Mouse (Mus musculus) neural tube, embryonic 11.5 days (tissue): ENCODE results near the gene P2rx3. TPM values are rescaled to one million over a fixed set of nuclear protein-coding genes. Genes with fewer than 3 reads are reported as not detected.

Experiments
- ATAC-seq: fragments of 200-750 bp; cut with Nextera tagmentation; 2 replicates; pipeline ENCODE4 v1.8.0; 2017; ENCODE audit warnings: moderate number of reproducible peaks, mild to moderate bottlenecking, moderate TSS enrichment, moderate library complexity; ENCODE audit not compliant: insufficient read depth, low FRiP score, low TSS enrichment
- DNase-seq: peaks from one replicate; pipeline ENCODE4 v3.0.0-alpha.2; 2015; ENCODE audit warnings: low spot score
- H3K27ac ChIP-seq: fragments of 300-500 bp; sonication (generic); 2 replicates; pipeline ENCODE4 v1.5.1; 2014; ENCODE audit warnings: low read depth, mild to moderate bottlenecking, low read length
- H3K27me3 ChIP-seq: fragments of 300-500 bp; sonication (generic); 2 replicates; pipeline ENCODE4 v1.6.1; 2014; ENCODE audit warnings: mild to moderate bottlenecking, low read length, mixed read lengths; ENCODE audit not compliant: control insufficient read depth, insufficient read depth
- H3K36me3 ChIP-seq: fragments of 300-500 bp; sonication (generic); 2 replicates; pipeline ENCODE4 v1.6.1; 2014; ENCODE audit warnings: mild to moderate bottlenecking, low read length, moderate library complexity, mixed read lengths; ENCODE audit not compliant: control insufficient read depth, insufficient read depth
- H3K4me1 ChIP-seq: fragments of 300-500 bp; sonication (generic); 2 replicates; pipeline ENCODE4 v1.6.1; 2014; ENCODE audit warnings: low read length, mixed read lengths; ENCODE audit not compliant: control insufficient read depth, insufficient read depth
- H3K4me2 ChIP-seq: fragments of 300-500 bp; sonication (generic); 2 replicates; pipeline ENCODE4 v1.6.1; 2014; ENCODE audit warnings: low read depth, mild to moderate bottlenecking, moderate library complexity
- H3K4me3 ChIP-seq: fragments of 300-500 bp; sonication (generic); 2 replicates; pipeline ENCODE4 v1.5.1; 2014; ENCODE audit warnings: low read depth, low read length
- H3K9ac ChIP-seq: fragments of 300-500 bp; sonication (generic); 2 replicates; pipeline ENCODE4 v1.6.1; 2014; ENCODE audit warnings: mild to moderate bottlenecking, low read length
- H3K9me3 ChIP-seq: fragments of 300-500 bp; sonication (generic); 2 replicates; pipeline ENCODE4 v1.6.1; 2016; ENCODE audit warnings: low read length; ENCODE audit not compliant: control insufficient read depth
- WGBS: fragments of 180-500 bp; shearing (Covaris S2); extraction: QIAGEN DNeasy Blood & Tissue Kit; methylation state at CpG from one replicate; pipeline ENCODE4 v1.1.7; 2014; 5-methylcytosine and 5-hydroxymethylcytosine counted together
- polyA plus RNA-seq: library from polyadenylated mRNA; unstranded; fragments of >200 nt; fragmentation: Nextera tagmentation; extraction: Ambion mirVana; gene quantifications from 2 replicates; pipeline ENCODE4 v1.2.1, GENCODE M21; 2014

The P2rx3 gene
- polyA plus RNA-seq, 1 experiment from 2014 or later: 15.7 TPM

DNA sequence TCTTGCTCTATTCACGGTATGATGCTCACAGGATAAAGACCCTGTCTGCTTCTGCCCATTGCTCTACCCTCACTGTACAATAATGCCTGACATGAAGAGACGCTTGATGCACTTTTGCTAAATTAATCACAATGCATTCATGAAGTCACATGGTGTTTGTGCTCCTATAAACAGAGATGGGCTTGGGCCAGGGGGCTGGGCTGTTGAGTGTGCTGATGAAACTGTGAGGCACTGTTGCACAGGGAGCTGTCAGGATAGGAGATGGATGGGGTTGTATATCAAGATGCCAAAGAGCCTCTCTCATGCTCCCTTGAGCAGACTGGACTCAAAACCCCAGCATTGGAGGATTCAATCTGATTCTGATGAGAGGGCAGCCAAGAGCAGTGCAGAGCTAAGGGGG is 4.1 kb downstream of the P2rx3 start:
- WGBS: 85% methylated on average over 2 of the region's 2 CpGs
- DNase-seq: no peak

DNA sequence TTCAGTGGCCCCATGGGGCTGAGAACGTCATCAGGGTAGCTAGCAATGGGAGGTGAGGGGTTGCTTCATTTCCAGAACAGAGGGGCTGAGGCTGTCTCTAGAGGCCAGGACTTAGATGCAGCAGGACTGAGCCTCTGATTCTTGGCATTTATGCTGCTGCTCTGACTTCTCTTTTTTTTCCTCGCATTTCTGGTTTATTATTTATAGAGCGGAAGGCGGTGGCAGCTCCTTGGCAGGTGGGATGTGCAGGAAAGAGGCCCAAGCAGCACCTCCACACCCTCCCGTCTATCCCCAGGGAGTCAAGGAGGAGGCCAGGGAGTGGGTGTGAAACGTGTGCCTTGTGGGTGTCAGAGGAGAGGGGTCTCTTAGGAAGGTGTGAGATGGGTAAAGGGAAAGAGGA is 6.3 kb downstream of the P2rx3 start:
- Histone ChIP-seq H3K9ac (no peak overlapping the region), H3K4me2 (no peak overlapping the region), H3K9me3 (no peaks in the 10 kb centered on the region), H3K27ac (no peak overlapping the region), H3K27me3 (no peaks in the 10 kb centered on the region), H3K4me1 (no peaks in the 10 kb centered on the region), H3K36me3 (no peaks in the 10 kb centered on the region), H3K4me3 (no peak overlapping the region)
- DNase-seq (no peak), ATAC-seq (no peak)
- WGBS: 56% methylated on average over 6 of the region's 6 CpGs

More for the DNA sequence above, 4.1 kb downstream of the P2rx3 start:
- Histone ChIP-seq H3K4me3 (no peak overlapping the region), H3K4me1 (peaks cover 4% of the 10 kb centered on the region), H3K36me3 (no peaks in the 10 kb centered on the region), H3K9ac (no peak overlapping the region), H3K27me3 (no peaks in the 10 kb centered on the region), H3K27ac (no peak overlapping the region), H3K4me2 (no peak overlapping the region), H3K9me3 (no peaks in the 10 kb centered on the region)
- ATAC-seq: no peak

DNA sequence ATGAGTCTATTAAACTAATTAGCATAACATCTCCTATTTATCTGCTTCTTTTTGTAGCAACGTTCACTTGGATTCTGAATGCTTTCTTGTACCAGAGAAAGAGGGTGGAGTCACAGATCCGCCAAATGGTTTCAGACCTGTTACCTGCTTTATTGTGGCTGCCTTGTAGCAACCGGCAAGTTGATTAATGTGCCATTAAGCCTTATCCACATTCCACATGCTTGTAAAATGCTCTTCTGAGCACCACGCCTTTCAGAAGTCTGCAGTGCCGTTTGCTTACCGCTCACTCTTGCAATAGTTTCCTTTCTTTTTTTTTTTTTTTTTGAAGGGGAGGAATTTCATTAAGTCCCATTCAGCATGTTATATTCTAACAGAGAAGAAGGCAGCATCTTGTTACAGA is 7.4 kb downstream of the P2rx3 start:
- Histone ChIP-seq H3K9me3 (no peaks in the 10 kb centered on the region), H3K4me1 (no peaks in the 10 kb centered on the region), H3K36me3 (no peaks in the 10 kb centered on the region), H3K4me3 (no peak overlapping the region), H3K27me3 (no peaks in the 10 kb centered on the region), H3K27ac (no peak overlapping the region), H3K9ac (no peak overlapping the region), H3K4me2 (no peak overlapping the region)
- ATAC-seq (no peak), DNase-seq (no peak)
- WGBS: 52% methylated on average over 6 of the region's 6 CpGs

DNA sequence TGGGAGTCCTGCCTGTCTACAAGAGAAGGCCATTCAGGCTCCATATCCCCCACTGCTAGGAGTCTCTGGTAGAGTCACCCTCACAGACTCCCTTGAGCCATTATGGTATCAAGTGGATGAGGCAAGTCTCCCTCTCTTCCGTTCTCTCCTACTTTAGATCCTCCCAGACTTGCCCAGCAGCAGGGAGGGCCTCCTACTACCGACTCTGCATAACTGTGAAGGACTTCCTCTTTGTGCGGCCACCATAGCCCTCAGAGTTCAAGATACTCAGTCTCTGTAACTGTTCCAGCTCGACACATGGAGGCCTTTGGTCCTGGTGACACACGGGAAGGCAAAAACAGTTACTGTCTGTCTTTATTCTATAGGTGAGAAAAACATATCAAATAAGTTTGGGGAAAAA is 10.0 kb downstream of the P2rx3 start:
- H3K27me3 ChIP-seq: no peaks in the 10 kb centered on the region
- H3K4me2 ChIP-seq: no peak overlapping the region
- WGBS: 79% methylated on average over 5 of the region's 5 CpGs
- DNase-seq: no peak
- no peaks in the 10 kb centered on the region for H3K9me3 ChIP-seq
- H3K4me1 ChIP-seq: no peaks in the 10 kb centered on the region
- no peak for ATAC-seq
- no peak overlapping the region for H3K4me3 ChIP-seq
- no peak overlapping the region for H3K27ac ChIP-seq
- H3K9ac ChIP-seq: no peak overlapping the region
- no peaks in the 10 kb centered on the region for H3K36me3 ChIP-seq

DNA sequence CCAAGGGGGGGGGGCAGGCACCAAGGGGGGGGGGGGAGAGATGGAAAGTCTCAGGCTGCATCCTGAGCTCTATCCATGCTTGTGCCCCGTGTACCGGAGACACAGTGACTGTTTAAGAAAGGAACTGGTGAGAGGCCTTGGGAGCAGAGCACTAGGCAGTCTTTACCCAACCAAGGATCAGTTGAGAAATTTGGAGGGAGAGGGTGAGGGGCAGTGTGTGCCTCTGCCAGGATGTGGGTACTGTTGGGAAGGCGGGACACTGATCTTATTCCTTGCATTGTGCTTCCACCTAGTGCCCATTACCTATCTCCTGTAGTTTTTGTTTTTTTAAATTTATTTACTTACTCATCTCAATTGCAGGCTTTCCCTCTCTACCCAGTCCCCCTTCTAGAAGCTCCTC is 11.1 kb downstream of the P2rx3 start:
- Histone ChIP-seq H3K4me2 (no peak overlapping the region), H3K27ac (no peak overlapping the region), H3K9ac (no peak overlapping the region), H3K36me3 (no peaks in the 10 kb centered on the region), H3K4me3 (no peak overlapping the region), H3K27me3 (no peaks in the 10 kb centered on the region), H3K4me1 (no peaks in the 10 kb centered on the region), H3K9me3 (no peaks in the 10 kb centered on the region)
- WGBS: 80% methylated on average over 3 of the region's 3 CpGs
- ATAC-seq: no peak
- DNase-seq: no peak

DNA sequence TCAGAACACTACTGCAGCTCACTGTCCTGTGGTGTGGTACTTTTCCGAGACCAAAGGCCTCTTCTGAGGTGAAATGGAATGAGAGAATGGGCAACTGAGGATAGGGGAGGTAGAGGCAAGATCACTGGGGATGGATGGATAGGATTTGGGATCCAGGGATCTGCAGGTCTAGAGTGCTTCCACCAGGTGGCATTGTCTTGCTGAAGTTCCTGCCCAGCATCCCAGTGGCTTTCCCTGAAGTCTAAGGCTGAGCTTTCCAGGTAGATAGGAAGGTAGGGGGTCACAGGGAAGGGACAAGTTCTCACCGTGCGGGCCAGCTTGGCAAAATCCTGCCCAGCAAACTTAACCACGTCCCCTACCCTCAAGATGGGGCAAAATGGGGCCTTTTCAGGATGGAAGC is 15.2 kb downstream of the P2rx3 start:
- Histone ChIP-seq H3K4me1 (no peaks in the 10 kb centered on the region), H3K9ac (no peak overlapping the region), H3K27me3 (no peaks in the 10 kb centered on the region), H3K4me3 (no peak overlapping the region), H3K27ac (no peak overlapping the region), H3K36me3 (no peaks in the 10 kb centered on the region), H3K4me2 (no peak overlapping the region), H3K9me3 (no peaks in the 10 kb centered on the region)
- ATAC-seq: no peak
- 26% methylated on average over 4 of the region's 4 CpGs for WGBS
- DNase-seq: no peak

DNA sequence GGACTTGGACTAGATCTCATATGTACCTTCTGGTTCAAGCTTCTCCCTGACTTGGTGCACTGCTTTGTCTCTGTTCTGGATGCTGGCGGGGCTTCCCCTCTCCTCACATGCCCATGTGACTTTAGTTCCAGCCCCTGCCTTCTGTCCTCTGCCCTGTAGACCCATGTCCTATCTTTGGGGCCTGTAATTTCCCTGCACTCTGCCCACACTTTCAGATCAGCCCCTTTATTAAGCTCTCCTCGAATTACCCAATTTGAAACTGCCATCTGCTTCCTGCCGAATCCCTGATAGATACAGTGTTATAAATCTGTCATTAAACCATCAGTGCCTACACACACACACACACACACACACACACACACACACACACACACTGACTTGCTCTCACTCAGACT is 22.7 kb downstream of the P2rx3 start:
- H3K36me3 ChIP-seq: no peaks in the 10 kb centered on the region
- ATAC-seq: peak; percentile 9; the same call in 1 of the 2 replicates
- H3K9ac ChIP-seq: no peak overlapping the region
- H3K4me3 ChIP-seq: no peak overlapping the region
- H3K9me3 ChIP-seq: no peaks in the 10 kb centered on the region
- no peaks in the 10 kb centered on the region for H3K4me1 ChIP-seq
- no peak overlapping the region for H3K27ac ChIP-seq
- no peak overlapping the region for H3K4me2 ChIP-seq
- no peak for DNase-seq
- WGBS: 62% methylated on average over 3 of the region's 3 CpGs
- no peaks in the 10 kb centered on the region for H3K27me3 ChIP-seq

DNA sequence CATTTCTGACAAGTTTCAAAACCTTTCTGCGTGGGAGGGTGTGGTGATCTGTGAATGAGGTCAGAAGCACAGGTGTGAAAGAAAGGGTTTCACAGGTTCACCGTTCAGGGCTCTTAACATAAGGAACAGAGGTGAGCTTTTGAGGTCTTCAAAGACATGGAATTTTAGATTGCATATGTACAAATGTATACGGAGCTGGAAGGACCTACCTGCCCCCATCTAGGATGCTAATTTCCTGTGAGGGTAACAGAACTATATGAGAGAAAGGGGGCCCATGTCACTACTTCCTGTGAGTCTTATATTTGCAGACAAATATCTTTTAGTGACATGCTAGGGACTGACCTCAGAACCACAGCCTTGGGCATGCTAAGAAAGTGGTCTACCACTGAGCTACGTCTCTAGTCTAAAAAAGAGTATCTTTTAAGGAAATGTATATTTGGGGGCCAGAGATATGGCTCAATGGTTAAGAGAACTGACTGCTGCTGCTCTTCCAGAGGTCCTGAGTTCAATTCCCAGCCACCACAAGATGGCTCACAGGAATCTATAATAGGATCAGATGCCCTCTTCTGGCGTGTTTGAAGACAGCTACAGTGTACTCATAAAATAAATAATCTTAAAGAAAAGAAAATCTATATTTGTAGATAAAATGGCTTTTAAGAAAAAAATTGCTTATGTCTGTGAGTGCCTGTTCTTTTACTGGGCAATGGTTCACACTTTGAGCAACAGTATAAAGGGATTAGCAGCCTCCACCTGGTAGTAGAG is 23.3 kb downstream of the P2rx3 start:
- no peak for ATAC-seq
- no peaks in the 10 kb centered on the region for H3K36me3 ChIP-seq

DNA sequence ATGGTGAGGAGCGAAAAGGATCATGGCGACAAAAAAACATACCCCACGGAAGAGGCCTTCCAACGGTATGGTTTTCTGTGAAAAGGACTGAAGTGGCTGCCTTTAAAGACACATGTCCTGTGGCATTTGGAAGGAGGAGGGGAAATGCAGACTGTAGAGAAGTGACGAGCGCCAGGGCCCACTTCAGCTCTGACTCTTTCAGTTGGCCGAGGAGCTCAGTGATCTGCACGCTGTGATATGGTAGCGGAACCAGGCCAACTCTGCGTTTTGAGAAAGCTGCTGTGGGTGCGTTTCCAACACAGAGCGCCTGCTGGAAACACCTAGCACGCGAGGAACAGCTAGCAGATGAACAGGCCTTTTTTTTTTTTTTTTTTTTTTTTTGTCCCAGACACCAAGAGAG is 24.6 kb downstream of the P2rx3 start:
- Histone ChIP-seq H3K27me3 (no peaks in the 10 kb centered on the region), H3K4me3 (no peak overlapping the region), H3K9me3 (no peaks in the 10 kb centered on the region), H3K4me1 (no peaks in the 10 kb centered on the region), H3K36me3 (no peaks in the 10 kb centered on the region), H3K4me2 (no peak overlapping the region), H3K27ac (no peak overlapping the region), H3K9ac (no peak overlapping the region)
- DNase-seq (no peak), ATAC-seq (no peak)
- WGBS: 90% methylated on average over 14 of the region's 14 CpGs

More for the DNA sequence above, 23.3 kb downstream of the P2rx3 start:
- no peak overlapping the region for H3K4me2 ChIP-seq
- no peaks in the 10 kb centered on the region for H3K27me3 ChIP-seq
- no peak overlapping the region for H3K9ac ChIP-seq
- DNase-seq: no peak
- no peak overlapping the region for H3K4me3 ChIP-seq
- H3K4me1 ChIP-seq: no peaks in the 10 kb centered on the region
- no peak overlapping the region for H3K27ac ChIP-seq
- WGBS: 85% methylated on average over 5 of the region's 5 CpGs
- no peaks in the 10 kb centered on the region for H3K9me3 ChIP-seq
